Mouse (Mus musculus) megakaryocyte, embryonic 14.5 days (primary cell): Measurements from ENCODE around the gene Ric8a.

Experiments used
- FLI1 ChIP-seq: IDR thresholded peaks from 2 replicates; pipeline ENCODE4 v1.6.1; 2012; ENCODE audit warnings: low read length, inconsistent platforms, mixed read lengths
- GATA1 ChIP-seq: IDR thresholded peaks from 3 replicates; pipeline ENCODE4 v1.6.1; 2012; ENCODE audit warnings: mixed read lengths, low read length, inconsistent platforms, borderline replicate concordance

- TF ChIP-seq GATA1 (no peak), FLI1 (no peak)
Observed at GRCm38 (mm10) chr7:140851916-140852315, 4.8 kb upstream of the Ric8a start.
